Mouse (Mus musculus): ENCODE results near the gene Clgn. TPM values are rescaled to one million over a fixed set of nuclear protein-coding genes. Genes with fewer than 3 reads are reported as not detected.

Clgn gene
- polyA plus RNA-seq, 1 experiment from 2014 or later = 0.07 TPM

DNA sequence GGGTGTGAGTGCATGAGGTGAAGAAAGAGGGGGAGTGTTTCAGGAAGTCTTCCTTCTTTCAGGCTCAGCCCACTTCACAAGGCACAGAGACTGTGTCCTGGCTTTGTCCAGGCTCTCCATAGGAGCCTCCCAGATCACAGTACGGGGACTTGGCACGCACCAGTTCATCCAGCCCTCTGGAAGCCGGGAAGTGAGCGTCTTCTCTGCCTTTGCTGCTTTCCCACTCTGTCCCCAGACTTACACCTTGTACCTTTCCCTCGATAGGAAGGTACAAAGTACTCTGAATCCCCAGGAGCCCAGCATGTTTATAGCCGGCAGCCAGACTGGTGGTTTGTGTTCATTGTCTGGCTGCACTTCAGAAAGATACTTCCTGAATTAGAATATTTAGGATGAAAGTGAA is 67.5 kb downstream of the Clgn start:
- H3K4me3 ChIP-seq (ENCODE audit: low read depth, low read length) = no peak overlapping the region
- H3K36me3 ChIP-seq (ENCODE audit: control insufficient read depth, insufficient read depth, low read length) = no peaks in the 10 kb centered on the region
- ATAC-seq (replicated peaks; ENCODE audit: insufficient number of reproducible peaks, low FRiP score, low TSS enrichment) = no peak
- 58% methylated on average over 6 of the region's 6 CpGs for WGBS (ENCODE audit: insufficient replicate concordance)
- no peaks in the 10 kb centered on the region for H3K4me1 ChIP-seq (ENCODE audit: control insufficient read depth, insufficient read depth, low read length)
- H3K9ac ChIP-seq (ENCODE audit: low read depth, low read length) = no peak overlapping the region
- no peak overlapping the region for H3K4me2 ChIP-seq
- no peaks in the 10 kb centered on the region for H3K9me3 ChIP-seq (replicated peaks; ENCODE audit: control insufficient read depth, low read length)
- no peaks in the 10 kb centered on the region for H3K27me3 ChIP-seq (ENCODE audit: control insufficient read depth, insufficient read depth, low read length)
- H3K27ac ChIP-seq (ENCODE audit: low read depth, low read length) = no peak overlapping the region

GRCm38 (mm10) chr8:83458222-83458621 is 68.6 kb downstream of the Clgn start, which contains the start of gene Scoc:
Gene Scoc, minus strand, starts transcription at chr8:83458391.
- H3K36me3 ChIP-seq (ENCODE audit: control insufficient read depth, insufficient read depth, low read length) = no peaks in the 10 kb centered on the region
- no peak for ATAC-seq (replicated peaks; ENCODE audit: insufficient number of reproducible peaks, low FRiP score, low TSS enrichment)
- 76% methylated on average over 14 of the region's 14 CpGs for WGBS (ENCODE audit: insufficient replicate concordance)
- H3K27ac ChIP-seq (ENCODE audit: low read depth, low read length) = no peak within 1 kb of the TSS
- H3K4me1 ChIP-seq (ENCODE audit: control insufficient read depth, insufficient read depth, low read length) = no peaks in the 10 kb centered on the region
- H3K9me3 ChIP-seq (replicated peaks; ENCODE audit: control insufficient read depth, low read length) = no peaks in the 10 kb centered on the region
- H3K27me3 ChIP-seq (ENCODE audit: control insufficient read depth, insufficient read depth, low read length) = no peaks in the 10 kb centered on the region
- H3K9ac ChIP-seq (ENCODE audit: low read depth, low read length) = no peak within 1 kb of the TSS
- H3K4me2 ChIP-seq = no peak within 1 kb of the TSS
- no peak within 1 kb of the TSS for H3K4me3 ChIP-seq (ENCODE audit: low read depth, low read length)

DNA sequence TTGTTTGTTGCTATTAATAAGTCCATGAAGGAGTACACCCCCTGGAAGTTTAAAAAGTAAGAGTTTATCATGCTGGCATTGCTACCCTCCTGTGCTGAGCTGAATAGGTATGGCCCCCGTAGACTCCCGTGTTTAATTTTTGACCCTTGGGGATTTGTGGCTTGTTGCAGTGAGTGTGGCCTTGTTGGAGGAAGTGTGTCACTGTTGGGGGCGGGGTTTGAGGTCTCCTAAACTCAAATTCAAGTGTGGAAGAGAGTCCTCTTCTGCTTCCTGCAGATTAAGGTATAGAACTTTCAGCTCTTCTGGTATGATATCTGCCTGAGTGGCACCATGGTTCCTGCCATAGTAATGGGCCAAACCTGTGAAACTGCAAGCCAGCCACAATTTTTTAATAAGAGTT is 69.9 kb downstream of the Clgn start:
- Histone ChIP-seq H3K27ac (ENCODE audit: low read depth, low read length) (no peak overlapping the region), H3K27me3 (ENCODE audit: control insufficient read depth, insufficient read depth, low read length) (no peaks in the 10 kb centered on the region), H3K4me1 (ENCODE audit: control insufficient read depth, insufficient read depth, low read length) (no peaks in the 10 kb centered on the region), H3K4me2 (no peak overlapping the region), H3K4me3 (ENCODE audit: low read depth, low read length) (no peak overlapping the region), H3K9me3 (replicated peaks; ENCODE audit: control insufficient read depth, low read length) (no peaks in the 10 kb centered on the region), H3K9ac (ENCODE audit: low read depth, low read length) (no peak overlapping the region), H3K36me3 (ENCODE audit: control insufficient read depth, insufficient read depth, low read length) (no peaks in the 10 kb centered on the region)
- ATAC-seq (replicated peaks; ENCODE audit: insufficient number of reproducible peaks, low FRiP score, low TSS enrichment) = no peak
- 60% methylated on average over 3 of the region's 3 CpGs for WGBS (ENCODE audit: insufficient replicate concordance)

Other genes with a start within 250 kb of the Clgn start
- 1.2 and 1.3 TPM in 2 replicates for gene Tbc1d9, start 224.5 kb upstream of the Clgn start, polyA plus RNA-seq (2014; fragmentation: Nextera tagmentation; extraction: Ambion mirVana)
- gene Gm10645, start 223.7 kb upstream of the Clgn start, polyA plus RNA-seq (2014; fragmentation: Nextera tagmentation; extraction: Ambion mirVana) = 0.56 and 0.72 TPM in 2 replicates
- gene Ucp1, start 99.5 kb upstream of the Clgn start, polyA plus RNA-seq (2014; fragmentation: Nextera tagmentation; extraction: Ambion mirVana) = not detected in 2 replicates
- 12.7 and 14.0 TPM in 2 replicates for gene Elmod2, start 57.4 kb upstream of the Clgn start, polyA plus RNA-seq (2014; fragmentation: Nextera tagmentation; extraction: Ambion mirVana)
- not detected in 2 replicates for gene Mgat4d, start 41.4 kb upstream of the Clgn start, polyA plus RNA-seq (2014; fragmentation: Nextera tagmentation; extraction: Ambion mirVana)
- gene Scoc, start 68.5 kb downstream of the Clgn start, polyA plus RNA-seq (2014; fragmentation: Nextera tagmentation; extraction: Ambion mirVana) = 92.8 and 95.5 TPM in 2 replicates
- 0.08 TPM in 1 of 2 replicates, not detected in the other for gene Olfr370, start 145.9 kb downstream of the Clgn start, polyA plus RNA-seq (2014; fragmentation: Nextera tagmentation; extraction: Ambion mirVana)
- 546 and 556 TPM in 2 replicates for gene Ndufb7, start 176.8 kb downstream of the Clgn start, polyA plus RNA-seq (2014; fragmentation: Nextera tagmentation; extraction: Ambion mirVana)
- 531 and 534 TPM in 2 replicates for gene Tecr, start 218.1 kb downstream of the Clgn start, polyA plus RNA-seq (2014; fragmentation: Nextera tagmentation; extraction: Ambion mirVana)
- 51.2 and 51.5 TPM in 2 replicates for gene Dnajb1, start 218.3 kb downstream of the Clgn start, polyA plus RNA-seq (2014; fragmentation: Nextera tagmentation; extraction: Ambion mirVana)